ENCODE assay signal across 8 mouse cellular contexts in the genomic region with DNA sequence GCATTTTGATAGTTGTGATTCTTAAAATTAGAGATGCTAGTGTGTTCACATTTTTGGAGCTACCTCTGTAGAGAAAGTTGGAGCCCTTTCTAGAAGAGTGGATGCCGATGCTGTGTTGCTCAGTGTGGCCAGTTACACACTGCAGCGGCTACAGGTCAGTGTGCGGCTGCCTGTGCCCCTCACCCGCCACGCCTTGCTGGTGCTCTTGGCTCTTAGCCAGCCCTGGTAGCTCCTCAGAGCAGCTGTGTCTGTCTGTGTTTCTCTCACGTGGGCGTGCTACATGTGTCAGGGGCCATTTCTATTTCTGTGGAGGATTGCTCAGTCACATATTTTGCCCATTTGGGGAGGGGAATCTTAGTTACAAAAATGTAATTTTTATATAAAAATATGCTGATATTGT. TPM values are rescaled to one million over a fixed set of nuclear protein-coding genes. Genes with fewer than 3 reads are reported as not detected.
DNase-seq lines count a peak whose midpoint lies in the region; ATAC-seq lines count a peak whose summit lies in the region.

No protein-coding gene starts in this region.

- no peaks in the 10 kb centered on the region for H3K4me1 ChIP-seq in hindbrain, embryonic 11.5 days (replicated peaks; ENCODE audit: control insufficient read depth, insufficient read depth, low read length)
- H3K4me1 ChIP-seq in hindbrain, embryonic 13.5 days (replicated peaks) = peaks cover 6% of the 10 kb centered on the region
- peaks cover 3% of the 10 kb centered on the region; the same call in 1 of the 2 replicates for H3K4me1 ChIP-seq in hindbrain, embryonic 15.5 days (replicated peaks)

- H3K4me3 ChIP-seq in hindbrain, embryonic 11.5 days (ENCODE audit: low read depth, low read length) = no peak overlapping the region
- H3K4me3 ChIP-seq in hindbrain, embryonic 13.5 days = no peak overlapping the region
- no peak overlapping the region for H3K4me3 ChIP-seq in hindbrain, embryonic 15.5 days

- H3K36me3 ChIP-seq in hindbrain, embryonic 11.5 days (ENCODE audit: control insufficient read depth, insufficient read depth, low read length) = no peaks in the 10 kb centered on the region
- H3K36me3 ChIP-seq in hindbrain, embryonic 13.5 days = peaks cover 20% of the 10 kb centered on the region
- H3K36me3 ChIP-seq in hindbrain, embryonic 15.5 days = no peaks in the 10 kb centered on the region

- H3K4me2 ChIP-seq in hindbrain, embryonic 11.5 days (replicated peaks; ENCODE audit: low read depth, low read length) = no peak overlapping the region
- H3K4me2 ChIP-seq in hindbrain, embryonic 13.5 days = no peak overlapping the region
- no peak overlapping the region for H3K4me2 ChIP-seq in hindbrain, embryonic 15.5 days

- no peak overlapping the region for H3K27ac ChIP-seq in hindbrain, embryonic 11.5 days (ENCODE audit: low read depth, low read length)
- H3K27ac ChIP-seq in hindbrain, embryonic 13.5 days = no peak overlapping the region
- H3K27ac ChIP-seq in hindbrain, embryonic 15.5 days (replicated peaks) = no peak overlapping the region

- H3K27me3 ChIP-seq in hindbrain, embryonic 11.5 days (ENCODE audit: control insufficient read depth, insufficient read depth, low read length) = no peaks in the 10 kb centered on the region
- no peaks in the 10 kb centered on the region for H3K27me3 ChIP-seq in hindbrain, embryonic 13.5 days
- no peaks in the 10 kb centered on the region for H3K27me3 ChIP-seq in hindbrain, embryonic 15.5 days

- peak; percentile 23 for DNase-seq in hindbrain, embryonic 11.5 days (ENCODE audit: low spot score)
- peak; percentile 18 to 19 for DNase-seq in spleen, postnatal 36 days (ENCODE audit: low spot score in 2 of 2)
- DNase-seq in spleen, adult 12 weeks (ENCODE audit: low spot score) = no peak
- peak; percentile 25 for DNase-seq in right cerebral cortex, postnatal 4 days
- no peak for DNase-seq in spleen, postnatal 14 days (ENCODE audit: low spot score in 2 of 2)
- no peak for DNase-seq in ovary, postnatal 14 days (ENCODE audit: low spot score)

- WGBS in hindbrain, embryonic 11.5 days = 60% methylated on average over 7 of the region's 7 CpGs
- WGBS in hindbrain, embryonic 13.5 days = 30% methylated on average over 7 of the region's 7 CpGs
- 32% methylated on average over 7 of the region's 7 CpGs for WGBS in hindbrain, embryonic 15.5 days

- peak; percentile 59; the same call in 1 of the 2 replicates for ATAC-seq in hindbrain, embryonic 11.5 days (ENCODE audit: low FRiP score)
- no peak for ATAC-seq in hindbrain, embryonic 13.5 days (ENCODE audit: low FRiP score)
- peak; percentile 37; the same call in 1 of the 2 replicates for ATAC-seq in hindbrain, embryonic 15.5 days (ENCODE audit: low FRiP score, low read depth)

- no peaks in the 10 kb centered on the region for H3K9me3 ChIP-seq in hindbrain, embryonic 11.5 days (ENCODE audit: control insufficient read depth, low read length)
- no peaks in the 10 kb centered on the region for H3K9me3 ChIP-seq in hindbrain, embryonic 13.5 days
- H3K9me3 ChIP-seq in hindbrain, embryonic 15.5 days = no peaks in the 10 kb centered on the region

- H3K9ac ChIP-seq in hindbrain, embryonic 11.5 days (ENCODE audit: low read depth, low read length) = no peak overlapping the region
- no peak overlapping the region for H3K9ac ChIP-seq in hindbrain, embryonic 13.5 days
- no peak overlapping the region for H3K9ac ChIP-seq in hindbrain, embryonic 15.5 days

RNA-seq across cellular contexts. Expression of gene Gpr83, which starts 20.5 kb away (rescaled TPM):
- polyA plus RNA-seq in hindbrain, embryonic 11.5 days (2014; fragmentation: Nextera tagmentation; extraction: Ambion mirVana) = 1.7 and 1.8 TPM in 2 replicates
- polyA plus RNA-seq in hindbrain, embryonic 13.5 days (2015; fragmentation: Nextera tagmentation; extraction: Ambion mirVana) = 0.70 and 1.1 TPM in 2 replicates
- polyA plus RNA-seq in hindbrain, embryonic 15.5 days (2015; fragmentation: Nextera tagmentation; extraction: Ambion mirVana) = 1.6 TPM in 2 replicates

RNA-seq across cellular contexts. Expression of gene Ankrd49, which starts 54.9 kb away (rescaled TPM):
- 56.1 and 59.2 TPM in 2 replicates for polyA plus RNA-seq in hindbrain, embryonic 11.5 days (2014; fragmentation: Nextera tagmentation; extraction: Ambion mirVana)
- 35.6 and 35.7 TPM in 2 replicates for polyA plus RNA-seq in hindbrain, embryonic 13.5 days (2015; fragmentation: Nextera tagmentation; extraction: Ambion mirVana)
- polyA plus RNA-seq in hindbrain, embryonic 15.5 days (2015; fragmentation: Nextera tagmentation; extraction: Ambion mirVana) = 25.6 and 26.8 TPM in 2 replicates

RNA-seq across cellular contexts. Expression of gene Mre11a, which starts 55.1 kb away (rescaled TPM):
- polyA plus RNA-seq in hindbrain, embryonic 11.5 days (2014; fragmentation: Nextera tagmentation; extraction: Ambion mirVana) = 34.4 and 35.7 TPM in 2 replicates
- polyA plus RNA-seq in hindbrain, embryonic 13.5 days (2015; fragmentation: Nextera tagmentation; extraction: Ambion mirVana) = 11.9 and 15.5 TPM in 2 replicates
- 11.5 and 12.5 TPM in 2 replicates for polyA plus RNA-seq in hindbrain, embryonic 15.5 days (2015; fragmentation: Nextera tagmentation; extraction: Ambion mirVana)

Comparison
In these comparisons a context has a peak if more than half of its experiments do, and no peak if none do; other contexts are left out.
1. DNase-seq: peak in hindbrain, embryonic 11.5 days (single experiment), spleen, postnatal 36 days (2 of 2) and right cerebral cortex, postnatal 4 days (single experiment); none in spleen, adult 12 weeks (single experiment), spleen, postnatal 14 days (0 of 2) and ovary, postnatal 14 days (single experiment).